24 mouse cellular contexts compared by ENCODE assay signal in the genomic region with DNA sequence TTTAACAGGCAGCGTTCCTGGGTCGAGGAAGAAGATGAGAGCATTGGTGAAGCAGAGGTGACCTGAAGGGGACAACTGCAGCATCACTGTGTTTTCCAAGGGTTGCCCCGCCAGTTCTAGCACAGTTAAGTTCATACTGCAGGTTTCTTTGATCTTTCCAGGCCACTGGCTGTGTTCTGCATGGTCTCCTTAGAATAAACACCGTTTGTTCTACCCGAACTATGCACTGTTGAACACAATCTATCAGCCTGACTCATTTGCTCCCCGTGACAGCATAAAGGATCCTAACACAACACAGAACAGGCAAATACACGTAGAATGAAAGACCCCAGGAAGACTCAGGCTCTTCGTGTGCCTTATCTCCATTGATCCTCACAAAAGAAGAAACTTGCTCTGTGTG.
"Had no signal": no experiment of that assay in that cellular context is flagged by ENCODE, and none has a peak within 500 bp of the region (broad histone marks: within the 10 kb centered on the region; RNA-seq: fewer than 3 reads in every experiment).

No protein-coding gene starts in this region.

- H3K4me1 ChIP-seq: limb, embryonic 12.5 days; liver, embryonic 13.5 days; liver, embryonic 15.5 days had no signal

- H3K36me3 ChIP-seq: heart, embryonic 13.5 days; heart, embryonic 15.5 days; hindbrain, embryonic 13.5 days; hindbrain, embryonic 15.5 days; limb, embryonic 10.5 days; limb, embryonic 12.5 days; liver, embryonic 13.5 days; liver, embryonic 15.5 days had no signal

- H3K9ac ChIP-seq: forebrain, postnatal 0 days; heart, embryonic 13.5 days; heart, embryonic 15.5 days; hindbrain, embryonic 13.5 days; hindbrain, embryonic 15.5 days; limb, embryonic 12.5 days; liver, embryonic 13.5 days; liver, embryonic 15.5 days had no signal

- H3K27ac ChIP-seq: heart, adult 2 months; heart, embryonic 13.5 days; heart, embryonic 15.5 days; hindbrain, embryonic 13.5 days; hindbrain, embryonic 15.5 days; hindbrain, postnatal 0 days; limb, embryonic 10.5 days; limb, embryonic 12.5 days; liver, embryonic 13.5 days; liver, embryonic 15.5 days had no signal

- H3K4me3 ChIP-seq: heart, adult 2 months; heart, embryonic 13.5 days; heart, embryonic 15.5 days; hindbrain, embryonic 13.5 days; hindbrain, embryonic 15.5 days; limb, embryonic 10.5 days; limb, embryonic 12.5 days; liver, embryonic 13.5 days; liver, embryonic 15.5 days had no signal

- ATAC-seq: forebrain, postnatal 0 days; hindbrain, postnatal 0 days; intestine, embryonic 16.5 days had no signal

- H3K4me2 ChIP-seq: heart, embryonic 11.5 days; heart, embryonic 13.5 days; heart, embryonic 15.5 days; hindbrain, embryonic 13.5 days; hindbrain, embryonic 15.5 days; limb, embryonic 12.5 days; liver, embryonic 11.5 days; liver, embryonic 13.5 days; liver, embryonic 15.5 days had no signal

- H3K27me3 ChIP-seq: heart, embryonic 15.5 days; liver, embryonic 13.5 days; liver, embryonic 15.5 days had no signal

- H3K9me3 ChIP-seq: heart, embryonic 13.5 days; heart, embryonic 15.5 days; hindbrain, embryonic 13.5 days; hindbrain, embryonic 15.5 days; limb, embryonic 10.5 days; limb, embryonic 12.5 days; liver, embryonic 13.5 days; liver, embryonic 15.5 days had no signal

- DNase-seq: forebrain, postnatal 0 days; gastrocnemius, postnatal 14 days; gastrocnemius, postnatal 36 days; heart, adult 2 months; heart, postnatal 14 days; heart, postnatal 36 days; kidney, adult 11 months; kidney, adult 9 months; kidney, postnatal 25 days; layer of hippocampus, adult 9-11 months; layer of hippocampus, postnatal 36 days; liver; liver, embryonic 13.5 days had no signal
